Mouse (Mus musculus) midbrain, embryonic 16.5 days (tissue): Measurements from ENCODE around the gene Tectb. TPM values are rescaled to one million over a fixed set of nuclear protein-coding genes. Genes with fewer than 3 reads are reported as not detected.

ENCODE experiments used
- ATAC-seq: fragments of 200-750 bp; cut with Nextera tagmentation; 2 replicates; pipeline ENCODE4 v1.8.0; 2017; ENCODE audit warnings: moderate TSS enrichment
- H3K27ac ChIP-seq: fragments of 300-500 bp; sonication (generic); 2 replicates; pipeline ENCODE4 v1.5.1; 2014; ENCODE audit warnings: mild to moderate bottlenecking, low read length, mixed read lengths
- H3K27me3 ChIP-seq: fragments of 300-500 bp; sonication (generic); 2 replicates; pipeline ENCODE4 v1.6.1; 2014; ENCODE audit warnings: low read depth, low read length, mixed read lengths; ENCODE audit not compliant: control insufficient read depth, insufficient read depth
- H3K36me3 ChIP-seq: fragments of 300-500 bp; sonication (generic); 2 replicates; pipeline ENCODE4 v1.6.1; 2014; ENCODE audit warnings: mild to moderate bottlenecking, low read length, moderate library complexity, mixed read lengths; ENCODE audit not compliant: control insufficient read depth, insufficient read depth
- H3K4me1 ChIP-seq: fragments of 300-500 bp; sonication (generic); 2 replicates; pipeline ENCODE4 v1.6.1; 2014; ENCODE audit warnings: mild to moderate bottlenecking, low read length, mixed read lengths; ENCODE audit not compliant: control insufficient read depth, insufficient read depth
- H3K4me2 ChIP-seq: fragments of 300-500 bp; sonication (generic); 2 replicates; pipeline ENCODE4 v1.6.1; 2014; ENCODE audit warnings: mild to moderate bottlenecking, low read length, mixed read lengths
- H3K4me3 ChIP-seq: fragments of 300-500 bp; sonication (generic); 2 replicates; pipeline ENCODE4 v1.5.1; 2014; ENCODE audit warnings: low read depth, mild to moderate bottlenecking, low read length, moderate library complexity, mixed read lengths
- H3K9ac ChIP-seq: fragments of 300-500 bp; sonication (generic); 2 replicates; pipeline ENCODE4 v1.6.1; 2014; ENCODE audit warnings: low read depth, low read length, mixed read lengths
- H3K9me3 ChIP-seq: fragments of 300-500 bp; sonication (generic); replicated peaks from 2 replicates; pipeline ENCODE4 v1.6.1; 2014; ENCODE audit warnings: mild to moderate bottlenecking, low read length, mixed read lengths; ENCODE audit not compliant: control insufficient read depth, poor library complexity, severe bottlenecking
- WGBS: fragments of 180-500 bp; shearing (Covaris S2); extraction: QIAGEN DNeasy Blood & Tissue Kit; methylation state at CpG from one replicate; pipeline ENCODE4 v1.1.7; 2014; 5-methylcytosine and 5-hydroxymethylcytosine counted together
- microRNA-seq: library from miRNA; unstranded; fragments of <30 nt; microRNA quantifications from one replicate; pipeline ENCODE4, GENCODE M21; 2017
- polyA plus RNA-seq: library from polyadenylated mRNA; unstranded; fragments of >200 nt; fragmentation: Nextera tagmentation; extraction: Ambion mirVana; gene quantifications from 2 replicates; pipeline ENCODE4 v1.2.1, GENCODE M21; 2015

Gene Tectb
- polyA plus RNA-seq, 1 experiment from 2014 or later, result 0.41 TPM

DNA sequence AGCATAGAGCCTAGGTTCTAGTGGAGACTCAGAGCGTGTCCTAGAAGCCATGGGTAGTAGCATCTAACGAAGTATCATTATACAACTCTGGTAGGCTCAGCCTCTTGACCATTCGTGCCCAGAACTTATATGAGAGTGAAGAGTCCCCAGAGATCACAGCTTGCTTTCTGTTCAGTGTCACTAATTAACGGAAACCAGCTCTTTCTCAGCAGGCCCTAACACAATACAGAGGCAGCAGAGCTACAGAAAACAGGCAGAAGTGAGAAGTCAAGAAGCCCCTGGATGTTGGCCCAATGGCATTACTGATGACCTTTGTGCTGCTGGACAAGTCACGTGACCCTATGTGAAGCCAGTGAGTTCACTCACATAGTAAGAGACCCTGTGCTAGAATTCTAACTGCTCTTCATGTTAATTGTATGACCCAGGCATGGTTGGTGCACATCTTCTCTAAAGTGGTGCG, 60.7 kb downstream of the Tectb start, which contains the start of gene Gucy2g:
Gene Gucy2g (minus strand): TSS at position 51 of the 460 bp plus-strand sequence.
- WGBS, result 75% methylated on average over 6 of the region's 6 CpGs

DNA sequence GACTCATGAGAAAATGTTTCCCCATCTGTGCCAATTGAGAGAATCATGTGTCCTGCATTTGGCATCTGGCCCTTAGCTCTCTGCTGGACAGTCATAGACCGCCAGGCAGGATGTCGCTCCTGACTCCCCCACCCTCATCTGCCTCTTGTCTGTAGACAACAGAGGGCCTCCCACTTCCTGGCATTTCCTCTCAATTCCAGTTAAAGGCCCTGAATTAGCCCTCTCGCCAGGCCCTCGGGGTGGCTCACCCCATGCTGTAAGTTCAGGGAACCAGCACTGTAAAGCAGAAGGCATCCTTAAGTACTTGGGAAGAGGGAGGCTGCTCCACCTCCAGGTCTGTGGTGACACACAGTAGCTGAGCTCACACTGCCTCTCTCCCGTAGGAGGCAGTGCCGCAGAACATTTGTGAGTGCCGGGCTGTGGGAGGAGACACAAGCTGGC, 64.3 kb downstream of the Tectb start:
- 22% methylated on average over 7 of the region's 7 CpGs for whole genome bisulfite sequencing
- Histone ChIP-seq H3K27ac (no peak overlapping the region), H3K9ac (no peak overlapping the region), H3K4me3 (no peak overlapping the region), H3K4me1 (no peaks in the 10 kb centered on the region), H3K4me2 (no peak overlapping the region), H3K9me3 (no peaks in the 10 kb centered on the region), H3K36me3 (no peaks in the 10 kb centered on the region), H3K27me3 (no peaks in the 10 kb centered on the region)
- no peak for ATAC-seq

More for the DNA sequence above, 60.7 kb downstream of the Tectb start, which contains the start of gene Gucy2g:
- Histone ChIP-seq H3K4me2 (no peak within 1 kb of the TSS), H3K9me3 (no peaks in the 10 kb centered on the region), H3K36me3 (no peaks in the 10 kb centered on the region), H3K4me3 (no peak within 1 kb of the TSS), H3K4me1 (no peaks in the 10 kb centered on the region), H3K9ac (no peak within 1 kb of the TSS), H3K27me3 (no peaks in the 10 kb centered on the region), H3K27ac (no peak within 1 kb of the TSS)
- no peak for ATAC-seq

Small RNAs within 50 kb of the gene (microRNA-seq; reads per million reads assigned to microRNA genes)
- 4.8 reads per million, percentile 23 among the genes with 10 or more reads in this experiment for gene Mir6715

Other genes with a start within 250 kb of the Tectb start
- 25.2 and 28.3 TPM in 2 replicates for gene Gpam, start 53.5 kb upstream of the Tectb start, polyA plus RNA-seq
- gene Gucy2g, start 60.5 kb downstream of the Tectb start, polyA plus RNA-seq, result 0.05 TPM in 1 of 2 replicates, not detected in the other
- gene Acsl5, start 71.2 kb downstream of the Tectb start, polyA plus RNA-seq, result 14.7 and 18.2 TPM in 2 replicates
- gene Zdhhc6, start 135.3 kb downstream of the Tectb start, polyA plus RNA-seq, result 64.7 and 71.1 TPM in 2 replicates
- 42.1 and 43.6 TPM in 2 replicates for gene Vti1a, start 135.6 kb downstream of the Tectb start, polyA plus RNA-seq